Mouse (Mus musculus) stomach, postnatal 0 days (tissue): ENCODE measurements around the gene Spag16.

Experiments
- CTCF ChIP-seq: IDR thresholded peaks from 2 replicates; pipeline ENCODE4 v1.5.1; 2016; ENCODE audit warnings: antibody characterized with exemption, low read depth, mild to moderate bottlenecking, moderate library complexity
- EP300 ChIP-seq: optimal IDR thresholded peaks from 2 replicates; pipeline ENCODE3; 2016; ENCODE audit warnings: antibody characterized with exemption

GRCm38 (mm10) chr1:70279296-70279695 lies 452.5 kb downstream of the Spag16 start:
- TF ChIP-seq CTCF (no peak), EP300 (no peak)
